Mouse (Mus musculus) macrophage (primary cell): ENCODE measurements around the gene Mylk. TPM values are rescaled to one million over a fixed set of nuclear protein-coding genes. Genes with fewer than 3 reads are reported as not detected.
"Not testable (repeated sequence)": the region's sequence is repeated elsewhere in the genome, so short reads cannot be mapped to it uniquely, and the experiment has no call there.

Source experiments
- H3K27ac ChIP-seq: fragments of 350-480 bp; formaldehyde crosslinking; 2 replicates; pipeline ENCODE4 v1.9.0; 2021
- H3K36me3 ChIP-seq: fragments of 350-480 bp; formaldehyde crosslinking; 2 replicates; pipeline ENCODE4 v1.9.0; 2021; ENCODE audit errors: inconsistent target
- H3K4me3 ChIP-seq: fragments of 350-480 bp; formaldehyde crosslinking; 2 replicates; pipeline ENCODE4 v1.9.0; 2021; ENCODE audit errors: inconsistent target
- H3K79me2 ChIP-seq: fragments of 350-480 bp; formaldehyde crosslinking; 2 replicates; pipeline ENCODE4 v1.9.0; 2021; ENCODE audit errors: inconsistent target
- WGBS: methylation state at CpG from one replicate; pipeline ENCODE4 v1.1.7; 2026; ENCODE audit warnings: inconsistent platforms; ENCODE audit not compliant: missing documents; 5-methylcytosine and 5-hydroxymethylcytosine counted together
- polyA plus RNA-seq: library from polyadenylated mRNA; stranded (reverse); fragments of 250-400 nt; gene quantifications from 3 replicates; pipeline ENCODE4 v1.2.4, GENCODE M21; 2018; ENCODE audit warnings: inconsistent platforms
- total RNA-seq, 78 experiments: library from RNA; depleted of rRNA; stranded (reverse); fragments of 250-400 nt; gene quantifications; 1 replicate in 9 of 78; 2 replicates in 24 of 78; 3 replicates in 43 of 78; 4 replicates in 2 of 78; pipeline ENCODE4 v1.2.4; 2018; ENCODE audit warnings: inconsistent platforms in 56 of 78

Gene Mylk
- 1 to 10 TPM in 5 of 26 experiments, under 1 TPM in 17, not detected in 4; 0.15 to 3.2 (median 0.49) TPM for total RNA-seq (2018; cell fraction: chromatin; rRNA removed)
- total RNA-seq (2018; cell fraction: cytosol; rRNA removed), result under 1 TPM; 0.09 to 0.65 (median 0.26) TPM
- total RNA-seq (2018; cell fraction: nucleus; rRNA removed), result under 1 TPM in 23 of 26 experiments, not detected in 3; 0.08 to 0.97 (median 0.30) TPM
- 0.12 to 0.38 TPM (median 0.22 TPM) in 3 replicates for polyA plus RNA-seq

DNA sequence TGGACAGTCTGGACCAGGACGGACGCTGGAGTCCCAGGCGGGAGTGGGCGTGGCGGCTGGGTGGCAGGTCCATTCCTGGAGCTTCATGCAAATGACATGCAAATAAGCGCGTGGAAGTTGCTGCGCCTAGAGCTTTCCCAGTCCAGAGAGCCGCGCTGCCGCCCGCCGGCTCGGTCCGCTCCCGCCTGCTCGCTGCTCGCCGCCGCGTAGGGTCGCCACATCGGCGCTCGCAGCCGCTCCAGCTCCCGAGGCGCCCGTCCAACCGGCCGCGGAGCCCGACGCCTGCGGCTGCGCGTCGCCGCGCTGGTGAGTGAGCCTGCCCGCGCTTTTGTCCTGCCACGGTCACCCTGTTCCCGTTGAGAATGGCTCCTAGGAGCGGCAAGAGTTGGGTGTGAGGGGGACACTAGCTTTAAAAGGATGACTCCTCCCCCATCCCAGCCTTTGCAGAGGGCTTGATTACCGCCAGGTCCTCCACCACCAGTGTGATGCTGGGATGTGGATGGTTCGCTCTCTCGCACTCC is at the start of gene Mylk:
Gene Mylk (plus strand): TSS at position 146 of the 521 bp plus-strand sequence.
- Histone ChIP-seq H3K36me3 (no peaks in the 10 kb centered on the region), H3K4me3 (no peak within 1 kb of the TSS), H3K79me2 (no peaks in the 10 kb centered on the region), H3K27ac (no peak within 1 kb of the TSS)
- 1% methylated on average over 48 of the region's 48 CpGs for WGBS

DNA sequence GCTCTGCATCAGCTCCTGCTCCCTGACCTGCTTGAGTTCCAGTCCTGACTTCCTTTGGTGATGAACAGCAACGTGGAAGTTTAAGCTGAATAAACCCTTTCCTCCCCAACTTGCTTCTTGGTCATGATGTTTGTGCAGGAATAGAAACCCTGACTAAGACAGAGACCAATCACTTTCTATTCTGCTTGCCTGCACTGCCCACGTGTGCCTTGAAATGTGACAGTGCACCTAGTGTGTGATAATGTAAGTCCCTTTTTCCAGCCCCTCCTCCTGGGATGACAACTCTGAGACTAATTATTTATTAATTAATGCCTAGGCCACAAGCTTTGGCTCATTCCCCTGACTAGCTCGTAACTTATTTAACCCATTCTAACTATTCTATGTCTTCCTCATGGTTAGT is 46.3 kb upstream of the Mylk start:
- not testable (repeated sequence) for H3K36me3 ChIP-seq, H3K79me2 ChIP-seq, H3K27ac ChIP-seq, H3K4me3 ChIP-seq
- WGBS, result 70% methylated on average over 3 of the region's 3 CpGs

GRCm38 (mm10) chr16:34700165-34700827 is 44.7 kb upstream of the Mylk start:
- Histone ChIP-seq H3K36me3 (no peaks in the 10 kb centered on the region), H3K79me2 (no peaks in the 10 kb centered on the region), H3K4me3 (no peak overlapping the region), H3K27ac (no peak overlapping the region)
- WGBS, result 31% methylated on average over 7 of the region's 7 CpGs

DNA sequence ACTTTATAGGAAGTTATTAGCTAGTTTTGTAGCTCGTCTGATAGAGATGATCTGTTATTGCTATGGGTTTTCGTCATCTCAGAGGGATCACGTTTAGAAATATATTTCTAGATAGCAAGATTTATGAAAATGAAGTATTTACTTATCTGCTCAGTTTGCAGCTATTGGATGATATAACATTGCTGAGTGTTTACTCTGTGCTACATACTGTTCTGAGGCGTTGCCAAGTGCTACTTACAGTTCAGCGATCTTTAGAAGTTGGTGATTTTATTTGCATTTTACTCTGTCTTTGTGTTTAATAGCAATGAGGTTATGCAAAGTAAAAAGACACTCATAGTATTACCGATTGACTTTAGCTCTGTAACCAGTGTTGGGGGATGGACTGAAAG is 44.2 kb upstream of the Mylk start:
- H3K36me3 ChIP-seq, result no peaks in the 10 kb centered on the region
- 91% methylated on average over 6 of the region's 6 CpGs for WGBS
- no peaks in the 10 kb centered on the region for H3K79me2 ChIP-seq
- H3K27ac ChIP-seq, result no peak overlapping the region
- no peak overlapping the region for H3K4me3 ChIP-seq

DNA sequence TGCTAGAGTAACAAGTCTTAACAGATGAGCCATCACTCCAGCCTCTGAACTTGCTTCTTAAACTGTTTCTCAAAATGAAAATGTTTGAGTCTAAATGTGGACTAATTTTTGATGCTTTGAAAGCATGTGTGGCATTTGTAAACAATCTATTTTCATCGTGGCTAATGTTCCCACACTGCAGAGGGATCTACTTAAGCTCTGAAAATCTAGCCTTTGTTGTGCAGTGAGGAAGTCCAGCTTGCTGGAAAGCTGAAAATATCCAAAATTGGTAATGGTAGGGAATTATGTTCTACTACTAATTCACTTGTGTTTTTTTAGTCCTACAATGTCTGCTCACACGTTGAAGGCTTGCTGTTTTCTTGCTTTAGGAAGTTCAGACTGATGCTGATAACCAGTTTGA is 39.0 kb upstream of the Mylk start:
- Histone ChIP-seq H3K36me3 (no peaks in the 10 kb centered on the region), H3K27ac (no peak overlapping the region), H3K79me2 (no peaks in the 10 kb centered on the region), H3K4me3 (no peak overlapping the region)
- WGBS, result 97% methylated on average over 2 of the region's 2 CpGs

- Histone ChIP-seq H3K27ac (no peak overlapping the region), H3K36me3 (no peaks in the 10 kb centered on the region), H3K4me3 (no peak overlapping the region), H3K79me2 (no peaks in the 10 kb centered on the region)
- WGBS, result 96% methylated on average over 7 of the region's 7 CpGs
Measured at GRCm38 (mm10) chr16:34706487-34706946, 38.5 kb upstream of the Mylk start.

GRCm38 (mm10) chr16:34711481-34711880 is 33.5 kb upstream of the Mylk start:
- no peaks in the 10 kb centered on the region for H3K79me2 ChIP-seq
- no peaks in the 10 kb centered on the region for H3K36me3 ChIP-seq
- H3K4me3 ChIP-seq, result no peak overlapping the region
- H3K27ac ChIP-seq, result no peak overlapping the region
- 94% methylated on average over 3 of the region's 3 CpGs for WGBS

DNA sequence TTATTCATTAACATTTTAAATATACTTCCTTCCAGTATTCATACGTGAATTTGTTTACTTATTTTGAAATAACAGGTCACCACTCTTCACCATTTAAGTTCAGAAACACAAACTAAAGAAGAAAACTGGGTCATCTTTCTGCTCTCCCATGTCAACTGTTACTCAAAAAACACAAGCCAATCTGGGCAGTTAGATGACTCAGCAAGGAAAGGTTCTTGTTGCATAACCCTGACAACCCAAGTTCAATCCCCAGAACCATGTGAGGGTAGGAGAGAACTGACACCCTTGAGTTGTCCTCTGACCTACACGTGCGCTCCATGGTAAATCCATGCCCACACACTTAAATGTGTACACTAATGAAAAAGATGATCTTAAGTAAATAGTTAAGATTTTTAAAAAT is 19.9 kb upstream of the Mylk start:
- no peaks in the 10 kb centered on the region for H3K79me2 ChIP-seq
- H3K27ac ChIP-seq, result no peak overlapping the region
- 90% methylated on average over 3 of the region's 3 CpGs for WGBS
- no peak overlapping the region for H3K4me3 ChIP-seq
- H3K36me3 ChIP-seq, result no peaks in the 10 kb centered on the region

DNA sequence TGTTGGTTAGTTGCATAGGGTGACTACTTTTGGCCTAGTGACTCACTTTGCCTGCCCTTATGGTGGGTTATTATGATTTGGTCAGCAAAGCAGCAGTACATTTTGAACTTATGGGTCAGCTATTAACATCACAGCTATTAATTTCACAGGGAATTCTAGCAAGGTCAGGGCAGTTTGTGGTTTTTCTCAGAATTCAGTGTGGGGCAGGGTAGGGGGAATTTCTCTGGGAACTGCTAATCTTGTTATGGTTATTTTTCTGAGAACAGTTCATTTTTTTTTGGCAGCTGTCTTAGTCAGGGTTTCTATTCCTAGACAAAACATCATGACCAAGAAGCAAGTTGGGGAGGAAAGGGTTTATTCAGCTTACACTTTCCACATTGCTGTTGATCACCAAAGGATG is 16.4 kb upstream of the Mylk start:
- H3K36me3 ChIP-seq, H3K4me3 ChIP-seq, H3K79me2 ChIP-seq, H3K27ac ChIP-seq: not testable (repeated sequence)

GRCm38 (mm10) chr16:34729371-34729770 is 15.6 kb upstream of the Mylk start:
- H3K36me3 ChIP-seq, result no peaks in the 10 kb centered on the region
- H3K79me2 ChIP-seq, result no peaks in the 10 kb centered on the region
- no peak overlapping the region for H3K27ac ChIP-seq
- H3K4me3 ChIP-seq, result no peak overlapping the region
- 100% methylated on average over 1 of the region's 1 CpGs for WGBS

DNA sequence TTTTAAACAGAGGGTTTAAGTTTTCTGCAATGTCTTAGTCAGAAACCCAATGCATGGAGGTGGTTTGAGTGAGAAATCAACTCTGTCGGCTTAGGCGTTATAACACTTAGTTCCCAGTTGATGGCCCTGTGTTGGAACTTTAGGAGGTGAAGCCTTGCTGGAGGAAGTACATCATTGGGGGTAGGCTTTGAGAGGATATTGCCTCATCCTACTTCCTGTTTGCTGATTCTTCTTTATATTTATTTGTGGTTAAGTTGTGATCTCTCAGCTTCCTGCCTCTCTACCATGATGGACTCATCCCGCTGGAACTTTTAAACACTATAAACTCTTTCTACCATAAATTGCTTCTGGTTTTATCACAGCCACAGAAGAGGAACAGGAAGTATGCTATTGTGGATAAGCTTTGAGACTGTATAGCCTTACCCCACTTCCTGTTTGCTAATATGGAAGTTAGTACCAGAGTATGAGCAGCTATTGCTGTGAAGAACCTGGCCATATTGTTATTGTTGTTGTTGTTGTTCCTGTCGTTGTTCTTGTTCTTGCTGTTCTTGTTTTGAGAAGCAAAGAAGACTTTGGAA is 6.3 kb upstream of the Mylk start:
- H3K79me2 ChIP-seq, result no peaks in the 10 kb centered on the region
- 0 out of 2 replicates have a peak overlapping the region, but pooled peaks have one; percentile 5 for H3K27ac ChIP-seq
- no peaks in the 10 kb centered on the region for H3K36me3 ChIP-seq
- no peak overlapping the region for H3K4me3 ChIP-seq
- 58% methylated on average over 4 of the region's 4 CpGs for WGBS

DNA sequence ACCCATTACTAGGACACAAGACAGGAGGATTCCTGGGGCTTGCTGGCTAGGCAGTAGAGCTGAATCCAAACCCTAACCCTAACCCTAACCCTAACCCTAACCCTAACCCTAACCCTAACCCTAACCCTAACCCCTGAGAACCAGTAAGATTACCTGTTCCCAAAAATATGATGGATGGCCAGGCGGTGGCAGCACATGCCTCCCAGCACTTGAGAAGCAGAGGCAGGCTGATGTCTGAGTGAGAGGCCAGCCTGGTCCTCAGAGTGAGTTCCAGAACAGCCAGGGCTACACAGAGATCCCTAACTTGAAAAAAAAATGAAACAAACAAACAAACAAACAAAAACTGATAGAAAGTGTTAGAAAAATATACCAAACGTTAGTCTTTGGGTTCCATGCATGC is 2.1 kb upstream of the Mylk start:
- H3K79me2 ChIP-seq, result no peaks in the 10 kb centered on the region
- H3K27ac ChIP-seq, result no peak overlapping the region
- H3K4me3 ChIP-seq, result no peak overlapping the region
- WGBS, result 95% methylated on average over 2 of the region's 2 CpGs
- no peaks in the 10 kb centered on the region for H3K36me3 ChIP-seq

DNA sequence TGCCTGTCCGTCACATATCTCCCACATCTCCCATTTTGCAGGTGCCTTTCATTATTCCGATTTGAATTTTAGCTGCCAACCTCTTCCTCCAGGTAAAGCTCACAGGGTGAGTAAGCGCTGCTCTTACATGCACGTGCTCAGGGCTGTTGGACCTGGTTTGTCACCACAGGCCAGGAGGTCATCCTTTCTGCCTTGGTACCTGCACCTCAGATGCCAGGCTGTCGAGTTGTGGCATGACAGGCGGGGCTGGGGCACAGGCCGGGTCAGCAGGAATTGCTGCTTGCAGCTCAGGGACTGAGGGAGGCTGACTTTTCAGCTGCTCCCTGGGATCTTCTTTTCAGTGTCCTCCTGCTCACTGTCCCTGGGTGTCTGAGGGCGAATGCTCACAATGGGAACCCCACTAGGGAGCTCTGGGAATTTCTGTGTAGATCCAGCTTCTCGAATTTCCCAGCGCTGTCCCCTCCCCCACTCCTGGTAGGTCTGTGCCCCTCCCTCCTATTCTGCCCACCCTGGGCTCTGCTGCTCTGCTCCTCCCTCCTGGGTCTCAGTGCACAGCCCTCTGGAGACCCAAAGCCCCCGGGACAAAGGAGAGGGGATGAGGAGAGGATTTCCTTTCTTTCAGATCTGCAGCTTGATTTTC is 3.2 kb downstream of the Mylk start:
- Histone ChIP-seq H3K79me2 (no peaks in the 10 kb centered on the region), H3K36me3 (no peaks in the 10 kb centered on the region), H3K4me3 (no peak overlapping the region), H3K27ac (no peak overlapping the region)
- WGBS, result 69% methylated on average over 11 of the region's 11 CpGs

DNA sequence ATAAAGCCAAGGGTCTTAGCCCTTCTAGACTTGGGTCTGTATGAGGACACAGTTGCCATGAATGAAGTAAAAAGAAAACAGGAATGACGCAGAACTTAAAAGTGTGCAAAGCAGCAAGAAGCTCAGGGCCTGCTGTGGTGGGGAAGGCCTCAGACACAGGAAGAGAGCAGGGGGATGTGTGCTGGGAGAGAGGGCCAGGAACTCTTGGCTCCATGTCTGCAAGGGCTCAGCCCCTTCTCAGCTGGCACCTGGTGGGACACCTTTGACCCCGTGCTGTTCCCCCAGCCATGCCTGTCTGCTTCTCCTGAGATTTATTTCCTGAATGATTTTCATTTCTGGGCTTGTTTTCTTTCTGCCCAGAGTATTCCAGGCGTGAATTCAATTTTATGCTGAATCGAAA is 4.5 kb downstream of the Mylk start:
- H3K36me3 ChIP-seq, result no peaks in the 10 kb centered on the region
- no peaks in the 10 kb centered on the region for H3K79me2 ChIP-seq
- no peak overlapping the region for H3K27ac ChIP-seq
- no peak overlapping the region for H3K4me3 ChIP-seq
- 95% methylated on average over 4 of the region's 4 CpGs for WGBS

GRCm38 (mm10) chr16:34752026-34752425 is 7.0 kb downstream of the Mylk start:
- Histone ChIP-seq H3K27ac (no peak overlapping the region), H3K4me3 (no peak overlapping the region), H3K79me2 (no peaks in the 10 kb centered on the region), H3K36me3 (no peaks in the 10 kb centered on the region)
- 100% methylated on average over 3 of the region's 3 CpGs for WGBS
